Mouse (Mus musculus) forebrain, embryonic 11.5 days (tissue): ENCODE data around the gene Dlg4. TPM values are rescaled to one million over a fixed set of nuclear protein-coding genes. Genes with fewer than 3 reads are reported as not detected.

Experiments used
- ATAC-seq: fragments of 200-750 bp; cut with Nextera tagmentation; replicated peaks from 2 replicates; pipeline ENCODE4 v1.8.0; 2017; ENCODE audit warnings: moderate TSS enrichment; ENCODE audit not compliant: low FRiP score
- DNase-seq: peaks from one replicate; pipeline ENCODE4 v3.0.0-alpha.2; 2017; ENCODE audit warnings: low spot score
- H3K27ac ChIP-seq: fragments of 300-500 bp; sonication (generic); 2 replicates; pipeline ENCODE4 v1.5.1; 2014; ENCODE audit warnings: low read depth, low read length
- H3K27me3 ChIP-seq: fragments of 300-500 bp; sonication (generic); 2 replicates; pipeline ENCODE4 v1.6.1; 2014; ENCODE audit warnings: mild to moderate bottlenecking, low read length, mixed read lengths; ENCODE audit not compliant: control insufficient read depth, insufficient read depth
- H3K36me3 ChIP-seq: fragments of 300-500 bp; sonication (generic); 2 replicates; pipeline ENCODE4 v1.6.1; 2014; ENCODE audit warnings: mild to moderate bottlenecking, low read length, moderate library complexity, mixed read lengths; ENCODE audit not compliant: control insufficient read depth, insufficient read depth
- H3K4me1 ChIP-seq: fragments of 300-500 bp; sonication (generic); replicated peaks from 2 replicates; pipeline ENCODE4 v1.6.1; 2014; ENCODE audit warnings: low read length, mixed read lengths; ENCODE audit not compliant: control insufficient read depth, insufficient read depth
- H3K4me2 ChIP-seq: fragments of 300-500 bp; sonication (generic); 2 replicates; pipeline ENCODE4 v1.6.1; 2014; ENCODE audit warnings: low read depth, mild to moderate bottlenecking, low read length, moderate library complexity, mixed read lengths; ENCODE audit not compliant: severe bottlenecking
- H3K4me3 ChIP-seq: fragments of 300-500 bp; sonication (generic); 2 replicates; pipeline ENCODE4 v1.5.1; 2014; ENCODE audit warnings: low read depth, low read length
- H3K9ac ChIP-seq: fragments of 300-500 bp; sonication (generic); 2 replicates; pipeline ENCODE4 v1.6.1; 2014; ENCODE audit warnings: low read length
- H3K9me3 ChIP-seq: fragments of 300-500 bp; sonication (generic); 2 replicates; pipeline ENCODE4 v1.6.1; 2016; ENCODE audit warnings: low read length, mixed read lengths; ENCODE audit not compliant: control insufficient read depth
- WGBS: fragments of 180-500 bp; shearing (Covaris S2); extraction: QIAGEN DNeasy Blood & Tissue Kit; methylation state at CpG from one replicate; pipeline ENCODE4 v1.1.7; 2014; 5-methylcytosine and 5-hydroxymethylcytosine counted together
- polyA plus RNA-seq: library from polyadenylated mRNA; unstranded; fragments of >200 nt; fragmentation: Nextera tagmentation; extraction: Ambion mirVana; gene quantifications from 2 replicates; pipeline ENCODE4 v1.2.1, GENCODE M21; 2014

Gene Dlg4
- polyA plus RNA-seq, 1 experiment from 2014 or later = 21.5 TPM

GRCm38 (mm10) chr11:70028401-70029129 is 11.8 kb downstream of the Dlg4 start:
- peaks cover 39% of the 10 kb centered on the region for H3K4me1 ChIP-seq
- H3K36me3 ChIP-seq = peaks cover 8% of the 10 kb centered on the region
- peak overlapping the region; percentile 14 for H3K4me3 ChIP-seq
- peak overlapping the region; percentile 83 for H3K27ac ChIP-seq
- peak overlapping the region; percentile 42 for H3K9ac ChIP-seq
- WGBS = 25% methylated on average over 12 of the region's 12 CpGs
- H3K27me3 ChIP-seq = no peaks in the 10 kb centered on the region
- DNase-seq (no peak), ATAC-seq (no peak)
- peak overlapping the region; percentile 51 for H3K4me2 ChIP-seq
- H3K9me3 ChIP-seq = no peaks in the 10 kb centered on the region

GRCm38 (mm10) chr11:70029130-70029801 is 12.5 kb downstream of the Dlg4 start:
- H3K27ac ChIP-seq = peak overlapping the region; percentile 83
- H3K36me3 ChIP-seq = peaks cover 8% of the 10 kb centered on the region
- H3K4me1 ChIP-seq = peaks cover 36% of the 10 kb centered on the region
- ATAC-seq (peak; percentile 93), DNase-seq (peak; percentile 98)
- peak overlapping the region; percentile 51 for H3K4me2 ChIP-seq
- no peaks in the 10 kb centered on the region for H3K9me3 ChIP-seq
- H3K4me3 ChIP-seq = peak overlapping the region; percentile 14
- under 1% methylated on average over 20 of the region's 20 CpGs for WGBS
- H3K27me3 ChIP-seq = no peaks in the 10 kb centered on the region
- no peak overlapping the region for H3K9ac ChIP-seq

- Histone ChIP-seq H3K4me3 (peak overlapping the region; percentile 14), H3K4me1 (peaks cover 34% of the 10 kb centered on the region), H3K27ac (peak overlapping the region; percentile 83), H3K9me3 (no peaks in the 10 kb centered on the region), H3K9ac (peak overlapping the region; percentile 49), H3K27me3 (no peaks in the 10 kb centered on the region), H3K4me2 (peak overlapping the region; percentile 51), H3K36me3 (peaks cover 8% of the 10 kb centered on the region)
- peak; percentile 69 for DNase-seq
- 34% methylated on average over 11 of the region's 11 CpGs for WGBS
- ATAC-seq = peak; percentile 38
Observed at GRCm38 (mm10) chr11:70029829-70030550, 13.2 kb downstream of the Dlg4 start.

- peaks cover 32% of the 10 kb centered on the region for H3K4me1 ChIP-seq
- peak overlapping the region; percentile 49 for H3K9ac ChIP-seq
- ATAC-seq = no peak
Observed at GRCm38 (mm10) chr11:70030651-70031320, 14.0 kb downstream of the Dlg4 start.

GRCm38 (mm10) chr11:70031321-70031670 is 14.6 kb downstream of the Dlg4 start:
- WGBS = 98% methylated on average over 11 of the region's 11 CpGs
- Histone ChIP-seq H3K9ac (no peak overlapping the region), H3K36me3 (peaks cover 8% of the 10 kb centered on the region), H3K4me2 (no peak overlapping the region), H3K27me3 (no peaks in the 10 kb centered on the region), H3K4me1 (peaks cover 27% of the 10 kb centered on the region), H3K4me3 (no peak overlapping the region), H3K9me3 (no peaks in the 10 kb centered on the region), H3K27ac (no peak overlapping the region)
- no peak for DNase-seq
- no peak for ATAC-seq

More at GRCm38 (mm10) chr11:70030651-70031320, 14.0 kb downstream of the Dlg4 start:
- H3K4me2 ChIP-seq = peak overlapping the region; percentile 51; the same call in 1 of the 2 replicates
- no peak for DNase-seq
- H3K9me3 ChIP-seq = no peaks in the 10 kb centered on the region
- no peak overlapping the region for H3K4me3 ChIP-seq
- 93% methylated on average over 28 of the region's 28 CpGs for WGBS
- peaks cover 8% of the 10 kb centered on the region for H3K36me3 ChIP-seq
- no peaks in the 10 kb centered on the region for H3K27me3 ChIP-seq
- peak overlapping the region; percentile 83; the same call in 1 of the 2 replicates for H3K27ac ChIP-seq

- H3K27ac ChIP-seq = no peak overlapping the region
- H3K4me1 ChIP-seq = no peaks in the 10 kb centered on the region
- 82% methylated on average over 7 of the region's 7 CpGs for WGBS
- no peak overlapping the region for H3K4me3 ChIP-seq
- H3K36me3 ChIP-seq = peaks cover 5% of the 10 kb centered on the region; the same call in 1 of the 2 replicates
- no peak overlapping the region for H3K4me2 ChIP-seq
- H3K9me3 ChIP-seq = no peaks in the 10 kb centered on the region
- H3K27me3 ChIP-seq = no peaks in the 10 kb centered on the region
- DNase-seq (no peak), ATAC-seq (no peak)
- H3K9ac ChIP-seq = no peak overlapping the region
Observed at GRCm38 (mm10) chr11:70038174-70038573, 21.4 kb downstream of the Dlg4 start.

GRCm38 (mm10) chr11:70039631-70040030 is 22.9 kb downstream of the Dlg4 start:
- H3K4me1 ChIP-seq = no peaks in the 10 kb centered on the region
- H3K9ac ChIP-seq = no peak overlapping the region
- WGBS = 90% methylated on average over 10 of the region's 10 CpGs
- H3K36me3 ChIP-seq = peaks cover 5% of the 10 kb centered on the region; the same call in 1 of the 2 replicates
- DNase-seq = no peak
- no peaks in the 10 kb centered on the region for H3K27me3 ChIP-seq
- no peak overlapping the region for H3K4me3 ChIP-seq
- no peak for ATAC-seq
- H3K27ac ChIP-seq = no peak overlapping the region
- H3K4me2 ChIP-seq = no peak overlapping the region
- no peaks in the 10 kb centered on the region for H3K9me3 ChIP-seq

- ATAC-seq (no peak), DNase-seq (no peak)
- Histone ChIP-seq H3K36me3 (peaks cover 5% of the 10 kb centered on the region; the same call in 1 of the 2 replicates), H3K9me3 (no peaks in the 10 kb centered on the region), H3K9ac (no peak overlapping the region), H3K4me3 (no peak overlapping the region), H3K4me2 (no peak overlapping the region), H3K27ac (no peak overlapping the region), H3K4me1 (no peaks in the 10 kb centered on the region), H3K27me3 (no peaks in the 10 kb centered on the region)
- WGBS = 91% methylated on average over 7 of the region's 7 CpGs
Observed at GRCm38 (mm10) chr11:70040184-70040583, 23.4 kb downstream of the Dlg4 start.
